Mouse (Mus musculus) C2C12 (cell line): ENCODE results near the gene Gimap4. TPM values are rescaled to one million over a fixed set of nuclear protein-coding genes. Genes with fewer than 3 reads are reported as not detected.

Source experiments
- H3K27me3 ChIP-seq: one replicate; pipeline ENCODE4 v1.6.1; 2011; ENCODE audit not compliant: control insufficient read depth, insufficient read depth, insufficient read length
- H3K36me3 ChIP-seq: one replicate; pipeline ENCODE4 v1.6.1; 2011; ENCODE audit not compliant: control insufficient read depth, insufficient read depth
- H3K4me3 ChIP-seq: one replicate; pipeline ENCODE4 v1.5.1; 2011; ENCODE audit warnings: mild to moderate bottlenecking, control low read depth; ENCODE audit not compliant: poor library complexity, insufficient read depth, severe bottlenecking
- H3K79me2 ChIP-seq: one replicate; pipeline ENCODE4 v1.6.1; 2011; ENCODE audit not compliant: control insufficient read depth, insufficient read depth
- H3K79me3 ChIP-seq: one replicate; pipeline ENCODE4 v1.6.1; 2011; ENCODE audit warnings: low read depth, control low read depth
- H3ac ChIP-seq: one replicate; pipeline ENCODE3; 2011; ENCODE audit warnings: low read depth; ENCODE audit not compliant: control insufficient read depth, insufficient read length
- CEBPB ChIP-seq: IDR thresholded peaks from one replicate; pipeline ENCODE4 v1.6.1; 2011; ENCODE audit warnings: low read depth, mild to moderate bottlenecking, control low read depth, moderate library complexity
- CTCF ChIP-seq: IDR thresholded peaks from one replicate; pipeline ENCODE4 v1.5.1; 2011; ENCODE audit not compliant: control insufficient read depth, insufficient read depth, insufficient read length
- FOSL1 ChIP-seq: IDR thresholded peaks from one replicate; pipeline ENCODE4 v1.8.0; 2011; ENCODE audit warnings: mild to moderate bottlenecking, low read length; ENCODE audit not compliant: poor library complexity, insufficient read depth, severe bottlenecking
- MAX ChIP-seq: IDR thresholded peaks from one replicate; pipeline ENCODE4 v1.6.1; 2011; ENCODE audit warnings: mild to moderate bottlenecking, control low read depth
- MYOD1 ChIP-seq: IDR thresholded peaks from one replicate; pipeline ENCODE4 v1.6.1; 2011; ENCODE audit warnings: low read depth; ENCODE audit not compliant: control insufficient read depth, insufficient read length
- MYOG ChIP-seq: IDR thresholded peaks from one replicate; pipeline ENCODE4 v1.6.1; 2011; ENCODE audit not compliant: control insufficient read depth, insufficient read length; ENCODE audit errors: extremely low read depth
- USF1 ChIP-seq: IDR thresholded peaks from one replicate; pipeline ENCODE4 v1.6.1; 2011; ENCODE audit warnings: low read depth, mild to moderate bottlenecking, control low read depth, moderate library complexity
- polyA plus RNA-seq: library from polyadenylated mRNA; unstranded; fragments of >200 nt; fragmentation: generic; extraction: Trizol; gene quantifications from one replicate; pipeline ENCODE4 v1.2.1, GENCODE M21; 2012; ENCODE audit warnings: missing spikeins

The Gimap4 gene
- polyA plus RNA-seq, 1 experiment, result 0.04 TPM

GRCm38 (mm10) chr6:48702601-48703000 lies 18.3 kb downstream of the Gimap4 start:
- Histone ChIP-seq H3K36me3 (no peaks in the 10 kb centered on the region), H3K79me3 (no peaks in the 10 kb centered on the region), H3K79me2 (no peaks in the 10 kb centered on the region), H3ac (no peak overlapping the region), H3K27me3 (no peaks in the 10 kb centered on the region), H3K4me3 (no peak overlapping the region)
- TF ChIP-seq CTCF (no peak), MAX (no peak), MYOD1 (no peak), CEBPB (no peak), MYOG (no peak), USF1 (no peak), FOSL1 (no peak)

GRCm38 (mm10) chr6:48704146-48704545 lies 19.8 kb downstream of the Gimap4 start:
- H3K4me3 ChIP-seq, result no peak overlapping the region
- no peaks in the 10 kb centered on the region for H3K27me3 ChIP-seq
- H3K79me2 ChIP-seq, result no peaks in the 10 kb centered on the region
- H3ac ChIP-seq, result no peak overlapping the region
- H3K36me3 ChIP-seq, result no peaks in the 10 kb centered on the region
- TF ChIP-seq MYOG, result no peak
- no peak for TF ChIP-seq MAX
- H3K79me3 ChIP-seq, result no peaks in the 10 kb centered on the region

- Histone ChIP-seq H3K4me3 (no peak overlapping the region), H3K27me3 (no peaks in the 10 kb centered on the region), H3K79me3 (no peaks in the 10 kb centered on the region), H3K79me2 (no peaks in the 10 kb centered on the region), H3ac (no peak overlapping the region), H3K36me3 (no peaks in the 10 kb centered on the region)
- TF ChIP-seq CTCF (no peak), MAX (no peak), FOSL1 (no peak), MYOG (no peak), USF1 (no peak), MYOD1 (no peak), CEBPB (no peak)
These were observed 21.8 kb downstream of the Gimap4 start for GRCm38 (mm10) chr6:48706130-48706529.

GRCm38 (mm10) chr6:48718455-48718854 lies 34.1 kb downstream of the Gimap4 start, which contains the start of the genes Gm28053 and Gimap7:
Gene Gm28053 (plus strand): TSS chr6:48718607.
Gene Gimap7 (plus strand): TSS chr6:48718621.
- Histone ChIP-seq H3K27me3 (no peaks in the 10 kb centered on the region), H3K79me3 (no peaks in the 10 kb centered on the region), H3K36me3 (no peaks in the 10 kb centered on the region), H3K4me3 (no peak within 1 kb of the TSS), H3K79me2 (no peaks in the 10 kb centered on the region), H3ac (no peak within 1 kb of the TSS)
- TF ChIP-seq MAX, result no peak
- TF ChIP-seq USF1, result no peak
- TF ChIP-seq MYOG, result no peak

GRCm38 (mm10) chr6:48720326-48720725 lies 36.0 kb downstream of the Gimap4 start:
- Histone ChIP-seq H3K79me2 (no peaks in the 10 kb centered on the region), H3K27me3 (no peaks in the 10 kb centered on the region), H3K36me3 (no peaks in the 10 kb centered on the region), H3K4me3 (no peak overlapping the region), H3ac (no peak overlapping the region), H3K79me3 (no peaks in the 10 kb centered on the region)
- TF ChIP-seq MYOD1 (no peak), FOSL1 (no peak), MYOG (no peak), CTCF (no peak), MAX (no peak), USF1 (no peak), CEBPB (no peak)

GRCm38 (mm10) chr6:48723468-48723867 lies 39.1 kb downstream of the Gimap4 start:
- Histone ChIP-seq H3K79me3 (no peaks in the 10 kb centered on the region), H3K27me3 (no peaks in the 10 kb centered on the region), H3ac (no peak overlapping the region), H3K4me3 (no peak overlapping the region), H3K79me2 (no peaks in the 10 kb centered on the region), H3K36me3 (no peaks in the 10 kb centered on the region)
- no peak for TF ChIP-seq MYOD1
- TF ChIP-seq CEBPB, result no peak
- TF ChIP-seq CTCF, result no peak
- TF ChIP-seq MAX, result no peak
- TF ChIP-seq MYOG, result no peak
- TF ChIP-seq FOSL1, result no peak
- no peak for TF ChIP-seq USF1
